ENCODE assay signal across 20 mouse cellular contexts in genomic region chr4:33052650-33053049, GRCm38 (mm10). TPM values are rescaled to one million over a fixed set of nuclear protein-coding genes. Genes with fewer than 3 reads are reported as not detected.
DNase-seq lines count a peak whose midpoint lies in the region; ATAC-seq and TF ChIP-seq lines count a peak whose summit lies in the region.
"Had no signal": no experiment of that assay in that cellular context is flagged by ENCODE, and none has a peak within 500 bp of the region (broad histone marks: within the 10 kb centered on the region; RNA-seq: fewer than 3 reads in every experiment).

No protein-coding gene starts in this region.

- TF ChIP-seq CTCF in CH12.LX (conservative IDR thresholded peaks at IDR 0.05 in 1 of 2, IDR thresholded peaks at IDR 0.05 in 1 of 2; ENCODE audit: low read depth in 2 of 2, low read length in 2 of 2) = no peak

- WGBS in hindbrain, embryonic 11.5 days = 86% methylated on average over 5 of the region's 5 CpGs
- WGBS in hindbrain, embryonic 16.5 days = 88% methylated on average over 5 of the region's 5 CpGs
- 85% methylated on average over 5 of the region's 5 CpGs for WGBS in hindbrain, embryonic 13.5 days

- H3K36me3 ChIP-seq in hindbrain, embryonic 11.5 days (ENCODE audit: control insufficient read depth, insufficient read depth, low read length) = peaks cover 4% of the 10 kb centered on the region; the same call in 1 of the 2 replicates
- H3K36me3 ChIP-seq in hindbrain, embryonic 16.5 days (ENCODE audit: control insufficient read depth, insufficient read depth, low read length) = peaks cover 12% of the 10 kb centered on the region
- H3K36me3 ChIP-seq in CH12.LX (replicated peaks in 1 of 2; ENCODE audit: control insufficient read depth in 1 of 2, insufficient read depth in 1 of 2, low read length in 1 of 2) = peaks cover 31 to 54% of the 10 kb centered on the region in 2 experiments
- H3K36me3 ChIP-seq in hindbrain, embryonic 13.5 days = peaks cover 53% of the 10 kb centered on the region

- no peak overlapping the region for H3K9ac ChIP-seq in hindbrain, embryonic 11.5 days (ENCODE audit: low read depth, low read length)
- H3K9ac ChIP-seq in hindbrain, embryonic 16.5 days (ENCODE audit: low read depth, low read length) = no peak overlapping the region
- H3K9ac ChIP-seq in CH12.LX (ENCODE audit: insufficient read depth, low read depth) = no peak overlapping the region
- no peak overlapping the region for H3K9ac ChIP-seq in hindbrain, embryonic 13.5 days
- H3K9ac ChIP-seq: hindbrain, embryonic 15.5 days; limb, embryonic 15.5 days; neural tube, embryonic 12.5 days had no signal

- H3K4me3 ChIP-seq in hindbrain, embryonic 11.5 days (ENCODE audit: low read depth, low read length) = no peak overlapping the region
- H3K4me3 ChIP-seq in hindbrain, embryonic 16.5 days (ENCODE audit: low read length) = no peak overlapping the region
- H3K4me3 ChIP-seq in CH12.LX (replicated peaks in 1 of 3; ENCODE audit: low read depth in 2 of 3, low read length in 2 of 3, poor library complexity in 1 of 3) = no peak overlapping the region
- H3K4me3 ChIP-seq in hindbrain, embryonic 13.5 days = no peak overlapping the region
- H3K4me3 ChIP-seq: heart, adult 2 months; hindbrain, embryonic 15.5 days; limb, embryonic 15.5 days; neural tube, embryonic 12.5 days had no signal

- no peaks in the 10 kb centered on the region for H3K79me2 ChIP-seq in CH12.LX (replicated peaks; ENCODE audit: control insufficient read depth, extremely low read depth, insufficient read depth, poor library complexity, severe bottlenecking)

- TF ChIP-seq RAD21 in CH12.LX (IDR thresholded peaks at IDR 0.05; ENCODE audit: low read depth, low read length) = no peak

- no peak overlapping the region for H3K27ac ChIP-seq in hindbrain, embryonic 11.5 days (ENCODE audit: low read depth, low read length)
- H3K27ac ChIP-seq in hindbrain, embryonic 16.5 days (ENCODE audit: low read depth, low read length) = no peak overlapping the region
- H3K27ac ChIP-seq in CH12.LX (ENCODE audit: insufficient read depth, low read depth) = no peak overlapping the region
- no peak overlapping the region for H3K27ac ChIP-seq in hindbrain, embryonic 13.5 days
- H3K27ac ChIP-seq: heart, adult 2 months; hindbrain, embryonic 15.5 days; limb, embryonic 15.5 days; neural tube, embryonic 12.5 days had no signal

- 0 out of 2 replicates have a peak, but pooled peaks have one; percentile 16 for TF ChIP-seq POLR2A in CH12.LX (IDR thresholded peaks at IDR 0.05; ENCODE audit: low read depth, low read length)

- H3K4me1 ChIP-seq in hindbrain, embryonic 11.5 days (replicated peaks; ENCODE audit: control insufficient read depth, insufficient read depth, low read length) = no peaks in the 10 kb centered on the region
- no peaks in the 10 kb centered on the region for H3K4me1 ChIP-seq in hindbrain, embryonic 16.5 days (ENCODE audit: control insufficient read depth, insufficient read depth, low read depth, low read length)
- H3K4me1 ChIP-seq in CH12.LX (ENCODE audit: control insufficient read depth in 1 of 2, insufficient read depth in 2 of 2) = peaks cover 12 to 46% of the 10 kb centered on the region in 2 experiments
- no peaks in the 10 kb centered on the region for H3K4me1 ChIP-seq in hindbrain, embryonic 13.5 days (replicated peaks)
- H3K4me1 ChIP-seq: hindbrain, embryonic 15.5 days; limb, embryonic 15.5 days; neural tube, embryonic 12.5 days had no signal

- no peaks in the 10 kb centered on the region for H3K9me3 ChIP-seq in hindbrain, embryonic 11.5 days (ENCODE audit: control insufficient read depth, low read length)
- no peaks in the 10 kb centered on the region for H3K9me3 ChIP-seq in hindbrain, embryonic 16.5 days (ENCODE audit: control insufficient read depth, low read length)
- H3K9me3 ChIP-seq in CH12.LX (replicated peaks; ENCODE audit: low read length) = no peaks in the 10 kb centered on the region
- no peaks in the 10 kb centered on the region for H3K9me3 ChIP-seq in hindbrain, embryonic 13.5 days
- H3K9me3 ChIP-seq: G1E; hindbrain, embryonic 15.5 days; limb, embryonic 15.5 days; neural tube, embryonic 12.5 days had no signal

- no peak for ATAC-seq in hindbrain, embryonic 11.5 days (ENCODE audit: low FRiP score)
- no peak for ATAC-seq in hindbrain, embryonic 16.5 days
- 0 out of 2 replicates have a peak, but pooled peaks have one; percentile 11 for ATAC-seq in common myeloid progenitor, adult 5-6 weeks (replicated peaks; ENCODE audit: low read depth, poor library complexity, severe bottlenecking)
- no peak for ATAC-seq in hindbrain, embryonic 13.5 days (ENCODE audit: low FRiP score)
- ATAC-seq: forebrain, embryonic 14.5 days had no signal

- DNase-seq in adrenal gland, postnatal 14 days = peak; percentile 39
- DNase-seq in adrenal gland, postnatal 10 days = no peak
- peak; percentile 19 for DNase-seq in hindbrain, embryonic 11.5 days (ENCODE audit: low spot score)
- DNase-seq in CH12.LX (ENCODE audit: extremely low read depth) = peak; percentile 22
- no peak for DNase-seq in left cerebral cortex, postnatal 4 days
- DNase-seq: cerebellum, adult 11 months; cerebellum, postnatal 25 days; gastrocnemius, postnatal 10 days; heart, adult 2 months; lung, postnatal 10 days had no signal

- in situ Hi-C loops in CH12.LX (cut with MboI; ENCODE audit: low pct_ligation_motif_present, low pct_unique_long_range_greater_than_20kb, low sequenced_read_pairs) = no loop called here

- H3K4me2 ChIP-seq in hindbrain, embryonic 11.5 days (replicated peaks; ENCODE audit: low read depth, low read length) = no peak overlapping the region
- H3K4me2 ChIP-seq in hindbrain, embryonic 16.5 days (ENCODE audit: low read length) = no peak overlapping the region
- no peak overlapping the region for H3K4me2 ChIP-seq in CH12.LX (ENCODE audit: insufficient read depth, low read depth, poor library complexity, severe bottlenecking)
- H3K4me2 ChIP-seq in hindbrain, embryonic 13.5 days = no peak overlapping the region
- H3K4me2 ChIP-seq: hindbrain, embryonic 15.5 days; limb, embryonic 15.5 days; neural tube, embryonic 12.5 days had no signal

- intact Hi-C loops in left cerebral cortex, postnatal 4 days (cut with DNase I) = no loop called here

- no peak for TF ChIP-seq EP300 in CH12.LX (IDR thresholded peaks at IDR 0.05; ENCODE audit: low read length)

- H3K27me3 ChIP-seq in hindbrain, embryonic 11.5 days (ENCODE audit: control insufficient read depth, insufficient read depth, low read length) = no peaks in the 10 kb centered on the region
- H3K27me3 ChIP-seq in hindbrain, embryonic 16.5 days (replicated peaks; ENCODE audit: control insufficient read depth, insufficient read depth, low read length) = no peaks in the 10 kb centered on the region
- H3K27me3 ChIP-seq in CH12.LX (replicated peaks) = no peaks in the 10 kb centered on the region
- H3K27me3 ChIP-seq in hindbrain, embryonic 13.5 days = no peaks in the 10 kb centered on the region
- H3K27me3 ChIP-seq: hindbrain, embryonic 15.5 days; limb, embryonic 15.5 days; neural tube, embryonic 12.5 days had no signal

- dilution Hi-C loops in CH12.LX (cut with MboI; ENCODE audit: extremely low pct_ligation_motif_present, extremely low pct_unique_long_range_greater_than_20kb, low sequenced_read_pairs) = no loop called here

TF ChIP-seq in CH12.LX, 34 proteins besides CTCF, POLR2A, EP300 and RAD21:
- no peak for TF ChIP-seq ZKSCAN1 (IDR thresholded peaks at IDR 0.05; ENCODE audit: borderline replicate concordance, low read depth, low read length)
- TF ChIP-seq MAX (IDR thresholded peaks at IDR 0.05; ENCODE audit: low read length) = no peak
- no peak for TF ChIP-seq UBTF (IDR thresholded peaks at IDR 0.05; ENCODE audit: low read depth, low read length)
- TF ChIP-seq SIN3A (IDR thresholded peaks at IDR 0.05; ENCODE audit: low read length) = no peak
- no peak for TF ChIP-seq ZC3H11A (IDR thresholded peaks at IDR 0.05; ENCODE audit: low read depth, low read length)
- TF ChIP-seq ETS1 (conservative IDR thresholded peaks at IDR 0.05; ENCODE audit: low read depth, low read length) = no peak
- no peak for TF ChIP-seq ELF1 (IDR thresholded peaks at IDR 0.05; ENCODE audit: low read depth, low read length)
- no peak for TF ChIP-seq JUN (IDR thresholded peaks at IDR 0.05; ENCODE audit: insufficient read depth, low read depth, low read length)
- TF ChIP-seq MXI1 (IDR thresholded peaks at IDR 0.05; ENCODE audit: low read depth, low read length) = no peak
- no peak for TF ChIP-seq PAX5 (IDR thresholded peaks at IDR 0.05; ENCODE audit: low read length)
- no peak for TF ChIP-seq MAZ (IDR thresholded peaks at IDR 0.05; ENCODE audit: low read depth, low read length)
- no peak for TF ChIP-seq JUND (conservative IDR thresholded peaks at IDR 0.05; ENCODE audit: low read depth, low read length)
- no peak for TF ChIP-seq KAT2A (IDR thresholded peaks at IDR 0.05; ENCODE audit: insufficient replicate concordance, low read length)
- TF ChIP-seq RCOR1 (conservative IDR thresholded peaks at IDR 0.05; ENCODE audit: low read depth, low read length) = no peak
- TF ChIP-seq MEF2A (IDR thresholded peaks at IDR 0.05; ENCODE audit: borderline replicate concordance, low read depth, low read length) = no peak

RNA-seq across cellular contexts. Expression of gene Gabrr2, which starts 10.1 kb away (rescaled TPM):
- total RNA-seq in adrenal gland, postnatal 14 days (2021) = 0.41 and 0.60 TPM in 2 replicates
- under 1 TPM; 0.39 to 0.45 TPM for total RNA-seq in adrenal gland, postnatal 10 days (2021)
- polyA plus RNA-seq in hindbrain, embryonic 11.5 days (2014; fragmentation: Nextera tagmentation; extraction: Ambion mirVana) = 0.39 TPM in 1 of 2 replicates, not detected in the other
- polyA plus RNA-seq in hindbrain, embryonic 16.5 days (2015; fragmentation: Nextera tagmentation; extraction: Ambion mirVana) = 0.15 and 0.29 TPM in 2 replicates
- total RNA-seq in CH12.LX (2012; rRNA removed) (0.17 and 0.42 TPM in 2 replicates), CH12.LX (2014; rRNA removed) (not detected in 2 replicates)
- polyA plus RNA-seq in CH12.LX (2012; ENCODE audit: insufficient read length, low read depth) = 0.31 and 0.59 TPM in 2 replicates
- total RNA-seq in common myeloid progenitor, adult 5-6 weeks (2017) = not detected in 2 replicates
- under 1 TPM in 1 of 2 experiments, not detected in 1; 0.50 TPM for total RNA-seq in left cerebral cortex, postnatal 4 days (2021)
- polyA plus RNA-seq in hindbrain, embryonic 13.5 days (2015; fragmentation: Nextera tagmentation; extraction: Ambion mirVana) = 0.62 and 1.3 TPM in 2 replicates
- polyA plus RNA-seq: G1E; heart, postnatal 0 days; kidney, embryonic 14.5 days had no signal

RNA-seq across cellular contexts. Expression of gene Ube2j1, which starts 21.4 kb away (rescaled TPM):
- 80.8 and 82.9 TPM in 2 replicates for total RNA-seq in adrenal gland, postnatal 14 days (2021)
- 10 to 100 TPM; 64.9 to 77.5 TPM for total RNA-seq in adrenal gland, postnatal 10 days (2021)
- 50.4 and 62.8 TPM in 2 replicates for polyA plus RNA-seq in hindbrain, embryonic 11.5 days (2014; fragmentation: Nextera tagmentation; extraction: Ambion mirVana)
- polyA plus RNA-seq in hindbrain, embryonic 16.5 days (2015; fragmentation: Nextera tagmentation; extraction: Ambion mirVana) = 69.5 and 72.4 TPM in 2 replicates
- 64.3 and 70.0 TPM in 2 replicates for total RNA-seq in CH12.LX (2012; rRNA removed)
- total RNA-seq in CH12.LX (2014; rRNA removed) = 122 and 131 TPM in 2 replicates
- polyA plus RNA-seq in CH12.LX (2012; ENCODE audit: insufficient read length, low read depth) = 93.0 and 103 TPM in 2 replicates
- 42.0 and 53.7 TPM in 2 replicates for total RNA-seq in common myeloid progenitor, adult 5-6 weeks (2017)
- total RNA-seq in left cerebral cortex, postnatal 4 days (2021) = 100 to 1,000 TPM; 108 to 110 TPM
- polyA plus RNA-seq in hindbrain, embryonic 13.5 days (2015; fragmentation: Nextera tagmentation; extraction: Ambion mirVana) = 56.2 and 60.5 TPM in 2 replicates

Comparison
In these comparisons a context has a peak if more than half of its experiments do, and no peak if none do; other contexts are left out.
1. DNase-seq: peak in adrenal gland, postnatal 14 days (single experiment), hindbrain, embryonic 11.5 days (single experiment) and CH12.LX (single experiment); none in adrenal gland, postnatal 10 days (single experiment) and left cerebral cortex, postnatal 4 days (single experiment).